Mouse (Mus musculus) liver, embryonic 14.5 days (tissue): ENCODE measurements around the gene Rab37. TPM values are rescaled to one million over a fixed set of nuclear protein-coding genes. Genes with fewer than 3 reads are reported as not detected.

ENCODE experiments used
- ATAC-seq: fragments of 200-750 bp; cut with Nextera tagmentation; 2 replicates; pipeline ENCODE4 v1.8.0; 2017; ENCODE audit warnings: moderate number of reproducible peaks, mild to moderate bottlenecking, moderate library complexity; ENCODE audit not compliant: insufficient read depth
- DNase-seq, 3 experiments: peaks; one replicate each; pipeline ENCODE4 v3.0.0-alpha.2; 2012 to 2013; ENCODE audit warnings: low read depth in 3 of 3, low spot score in 3 of 3
- H3K27ac ChIP-seq: fragments of 300-500 bp; sonication (generic); 2 replicates; pipeline ENCODE4 v1.5.1; 2014; ENCODE audit warnings: moderate library complexity, mild to moderate bottlenecking, control low read depth, inconsistent platforms
- H3K27me3 ChIP-seq: fragments of 300-500 bp; sonication (generic); 2 replicates; pipeline ENCODE4 v1.6.1; 2014; ENCODE audit warnings: mild to moderate bottlenecking, low read length, moderate library complexity; ENCODE audit not compliant: control insufficient read depth, insufficient read depth
- H3K36me3 ChIP-seq: fragments of 300-500 bp; sonication (generic); replicated peaks from 2 replicates; pipeline ENCODE4 v1.6.1; 2014; ENCODE audit warnings: low read depth; ENCODE audit not compliant: control insufficient read depth, insufficient read depth
- H3K4me1 ChIP-seq, 2 experiments: fragments of 200-500 bp in 1 of 2; fragments of 300-500 bp in 1 of 2; sonication (generic) in 1 of 2; replicated peaks; 2 replicates each; pipeline ENCODE4 v1.6.1; 2012 to 2014; ENCODE audit warnings: antibody characterized with exemption in 1 of 2, inconsistent platforms in 1 of 2, low read length in 1 of 2; ENCODE audit not compliant: control insufficient read depth in 2 of 2, insufficient read depth in 2 of 2
- H3K4me2 ChIP-seq: fragments of 300-500 bp; sonication (generic); 2 replicates; pipeline ENCODE4 v1.6.1; 2014; ENCODE audit warnings: low read depth, mild to moderate bottlenecking, control low read depth, moderate library complexity
- H3K4me3 ChIP-seq, 2 experiments: fragments of 200-500 bp in 1 of 2; fragments of 300-500 bp in 1 of 2; sonication (generic) in 1 of 2; 2 replicates each; pipeline ENCODE4 v1.5.1; 2012 to 2014; ENCODE audit warnings: low read depth in 2 of 2, low read length in 2 of 2, mild to moderate bottlenecking in 2 of 2, control low read depth in 1 of 2, inconsistent platforms in 1 of 2, moderate library complexity in 1 of 2; ENCODE audit not compliant: insufficient read depth in 1 of 2
- H3K9ac ChIP-seq: fragments of 300-500 bp; sonication (generic); replicated peaks from 2 replicates; pipeline ENCODE4 v1.6.1; 2014; ENCODE audit warnings: mild to moderate bottlenecking, control low read depth, moderate library complexity
- H3K9me3 ChIP-seq: fragments of 300-500 bp; sonication (generic); 2 replicates; pipeline ENCODE4 v1.6.1; 2016; ENCODE audit warnings: low read length, mixed read lengths; ENCODE audit not compliant: control insufficient read depth
- CTCF ChIP-seq: IDR thresholded peaks from 2 replicates; pipeline ENCODE4 v1.5.1; 2016; ENCODE audit warnings: antibody characterized with exemption, low read depth, control low read depth
- EP300 ChIP-seq: IDR thresholded peaks from 2 replicates; pipeline ENCODE4 v1.6.1; 2016; ENCODE audit warnings: antibody characterized with exemption, low read depth
- WGBS: fragments of 180-500 bp; shearing (Covaris S2); extraction: QIAGEN DNeasy Blood & Tissue Kit; methylation state at CpG from one replicate; pipeline ENCODE4 v1.1.7; 2014; ENCODE audit not compliant: insufficient replicate concordance; 5-methylcytosine and 5-hydroxymethylcytosine counted together
- polyA plus RNA-seq, 2 experiments: library from polyadenylated mRNA; depleted of rRNA in 1 of 2; stranded (reverse) in 1 of 2; unstranded in 1 of 2; fragments of >200 nt; fragmentation: Nextera tagmentation in 1 of 2; extraction: Ambion mirVana in 1 of 2; gene quantifications; 2 replicates each; pipeline versions ENCODE4 v1.2.1 to v1.2.3; 2012 to 2014

Rab37 gene
- polyA plus RNA-seq, 2 experiments, result 1.7 to 1.8 TPM

DNA sequence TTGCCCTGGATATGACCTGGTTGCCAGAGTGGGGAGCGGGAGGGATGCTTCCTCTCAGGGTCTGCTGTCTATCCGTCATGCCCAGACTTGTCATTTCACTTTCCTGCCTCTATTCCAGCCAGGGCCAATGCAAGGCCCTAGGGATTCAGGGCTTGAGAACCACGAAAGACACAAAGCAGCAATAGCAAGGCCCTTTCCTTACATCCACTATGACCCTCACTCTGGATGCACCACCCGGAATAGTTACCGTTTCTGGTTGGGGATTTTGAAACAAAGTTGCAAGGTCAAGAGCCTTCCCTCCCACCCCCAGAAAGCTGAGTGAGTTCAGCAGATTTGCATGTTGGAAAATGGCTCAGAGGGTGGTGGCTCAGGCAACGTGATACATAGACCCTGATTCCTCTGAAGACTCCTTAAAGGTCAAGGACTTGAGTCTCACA is 10.4 kb downstream of the Rab37 start:
- no peak for TF ChIP-seq EP300
- no peak for TF ChIP-seq CTCF
- Histone ChIP-seq H3K4me3 (no peak overlapping the region), H3K9ac (no peak overlapping the region), H3K4me2 (no peak overlapping the region), H3K27ac (no peak overlapping the region), H3K9me3 (no peaks in the 10 kb centered on the region), H3K36me3 (no peaks in the 10 kb centered on the region), H3K4me1 (no peaks in the 10 kb centered on the region), H3K27me3 (no peaks in the 10 kb centered on the region)
- ATAC-seq (no peak), DNase-seq (no peak)
- WGBS, result 52% methylated on average over 6 of the region's 6 CpGs

- H3K4me1 ChIP-seq, result no peaks in the 10 kb centered on the region
- no peak overlapping the region for H3K27ac ChIP-seq
- H3K9me3 ChIP-seq, result no peaks in the 10 kb centered on the region
- ATAC-seq, result no peak
- no peak overlapping the region for H3K4me3 ChIP-seq
- no peaks in the 10 kb centered on the region for H3K27me3 ChIP-seq
- H3K36me3 ChIP-seq, result no peaks in the 10 kb centered on the region
- DNase-seq, result no peak
- no peak overlapping the region for H3K4me2 ChIP-seq
- no peak overlapping the region for H3K9ac ChIP-seq
- 86% methylated on average over 9 of the region's 9 CpGs for WGBS
- TF ChIP-seq EP300, result no peak
- no peak for TF ChIP-seq CTCF
Observed at GRCm38 (mm10) chr11:115102116-115102515, 10.9 kb downstream of the Rab37 start.

DNA sequence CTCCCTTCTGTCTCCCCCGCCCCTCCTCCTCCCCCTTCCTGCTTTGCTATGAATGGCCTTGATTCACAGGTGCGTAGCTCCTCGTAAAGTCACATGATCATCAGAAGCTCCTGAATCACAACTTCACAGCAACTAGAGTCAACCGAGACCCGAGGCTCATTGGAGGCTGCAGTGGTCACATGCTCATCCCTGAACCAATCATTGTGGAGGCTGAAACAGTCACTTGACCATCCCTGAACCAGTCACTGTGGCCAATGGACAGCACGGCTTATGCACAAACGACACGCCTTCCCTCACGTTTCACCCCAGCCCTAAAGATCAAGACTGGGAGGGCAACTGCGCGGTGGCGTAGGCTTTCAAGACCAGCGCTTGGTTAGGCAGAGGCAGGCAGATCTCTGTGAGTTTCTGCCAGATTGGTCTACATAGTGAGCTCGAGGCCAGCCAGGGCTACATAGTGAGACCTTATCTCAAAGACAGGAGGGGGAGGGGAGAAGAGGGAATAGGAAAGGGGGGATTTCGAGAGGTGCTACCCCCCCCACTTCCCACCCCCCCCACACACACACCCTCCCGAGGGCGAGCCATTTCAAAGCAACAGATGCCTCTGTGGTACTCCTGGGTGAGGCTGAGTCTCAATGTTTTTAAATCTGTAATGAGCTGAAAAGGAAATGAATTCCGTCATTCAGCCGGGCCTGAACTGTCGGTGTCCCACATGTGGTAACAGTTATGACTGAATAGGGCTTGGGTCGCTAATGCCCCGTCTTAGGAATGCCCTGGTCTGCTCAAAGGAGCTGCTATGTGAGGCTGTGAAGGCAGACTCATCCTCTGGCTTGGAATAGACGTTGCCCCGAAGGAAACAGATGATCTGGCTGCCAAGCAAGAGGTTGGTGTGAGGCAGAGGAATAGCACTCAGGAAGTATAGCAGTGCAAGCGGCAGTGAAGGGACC is 12.5 kb downstream of the Rab37 start:
- ATAC-seq (no peak), DNase-seq (no peak)
- no peak for TF ChIP-seq EP300
- TF ChIP-seq CTCF, result no peak
- no peaks in the 10 kb centered on the region for H3K36me3 ChIP-seq
- H3K9me3 ChIP-seq, result no peaks in the 10 kb centered on the region
- H3K4me3 ChIP-seq, result no peak overlapping the region
- H3K27me3 ChIP-seq, result no peaks in the 10 kb centered on the region
- no peak overlapping the region for H3K9ac ChIP-seq
- H3K4me2 ChIP-seq, result no peak overlapping the region
- no peaks in the 10 kb centered on the region for H3K4me1 ChIP-seq
- 66% methylated on average over 25 of the region's 25 CpGs for WGBS
- H3K27ac ChIP-seq, result no peak overlapping the region

DNA sequence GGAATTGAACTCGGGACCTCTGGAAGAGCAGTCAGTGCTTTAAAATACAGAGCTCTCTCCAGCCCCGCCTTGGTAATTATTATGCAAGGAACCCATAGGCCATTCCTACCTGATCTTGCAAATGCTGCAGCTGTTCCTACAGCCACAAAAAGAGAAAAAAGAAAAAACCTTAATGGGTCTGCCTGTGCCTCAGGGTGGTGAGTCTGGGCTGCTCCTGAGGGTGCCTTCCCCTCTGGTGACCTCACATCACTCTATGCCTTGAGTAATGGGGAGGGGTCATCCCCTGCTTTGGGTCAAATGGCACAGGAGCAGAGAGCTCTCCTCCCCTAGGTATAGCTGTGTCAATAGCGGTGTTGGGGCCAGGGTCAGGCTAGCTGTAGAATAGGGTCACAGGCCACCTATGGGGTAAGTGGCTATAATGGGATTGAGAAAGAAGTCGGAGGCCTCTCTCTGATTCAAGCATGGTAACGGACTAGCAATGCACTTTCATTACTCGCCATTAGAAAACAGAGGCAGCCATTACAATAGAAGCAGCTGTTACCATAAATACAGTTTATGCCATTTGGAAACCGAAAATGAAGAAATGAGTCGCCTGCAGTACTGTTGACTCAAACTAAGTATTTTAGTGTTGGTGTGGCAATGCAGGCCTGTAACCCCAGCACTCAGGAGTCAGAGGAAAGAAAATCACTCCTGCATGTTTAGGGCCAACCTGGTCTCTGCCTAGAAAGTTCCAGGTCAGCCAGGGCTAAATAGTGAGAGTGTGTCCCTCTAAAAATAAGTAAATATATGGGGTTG is 13.7 kb downstream of the Rab37 start:
- no peak overlapping the region for H3K4me3 ChIP-seq
- 64% methylated on average over 8 of the region's 8 CpGs for WGBS
- TF ChIP-seq EP300, result no peak
- TF ChIP-seq CTCF, result no peak
- H3K27ac ChIP-seq, result no peak overlapping the region
- no peak for ATAC-seq
- no peak for DNase-seq
- H3K4me1 ChIP-seq, result no peaks in the 10 kb centered on the region
- no peaks in the 10 kb centered on the region for H3K9me3 ChIP-seq
- H3K4me2 ChIP-seq, result no peak overlapping the region
- H3K9ac ChIP-seq, result no peak overlapping the region
- no peaks in the 10 kb centered on the region for H3K27me3 ChIP-seq
- H3K36me3 ChIP-seq, result no peaks in the 10 kb centered on the region

- no peak for TF ChIP-seq EP300
- no peak for TF ChIP-seq CTCF
- H3K4me1 ChIP-seq, result no peaks in the 10 kb centered on the region
- 51% methylated on average over 2 of the region's 2 CpGs for WGBS
Observed at GRCm38 (mm10) chr11:115106638-115107037, 15.4 kb downstream of the Rab37 start.

More at GRCm38 (mm10) chr11:115106638-115107037, 15.4 kb downstream of the Rab37 start:
- Histone ChIP-seq H3K9ac (no peak overlapping the region), H3K4me3 (no peak overlapping the region), H3K4me2 (no peak overlapping the region), H3K9me3 (no peaks in the 10 kb centered on the region), H3K36me3 (no peaks in the 10 kb centered on the region), H3K27ac (no peak overlapping the region), H3K27me3 (no peaks in the 10 kb centered on the region)
- DNase-seq (no peak), ATAC-seq (no peak)
